Mouse (Mus musculus) heart, postnatal 25 days (tissue): Measurements from ENCODE around the gene Dbp. TPM values are rescaled to one million over a fixed set of nuclear protein-coding genes. Genes with fewer than 3 reads are reported as not detected.

Source experiments
- DNase-seq: peaks from one replicate; pipeline ENCODE4 v3.0.0; 2022; ENCODE audit warnings: low spot score
- intact Hi-C: fragments of 180-260 bp; cut with DNase I; formaldehyde crosslinking; loops from one replicate; pipeline ENCODE4 v1.15.1; 2025
- total RNA-seq, 2 experiments: library from RNA; stranded (reverse); gene quantifications; 2 replicates each; pipeline ENCODE4 v1.2.3; 2021

Dbp gene
- total RNA-seq, 2 experiments from 2014 or later = 13.6 to 153 TPM

GRCm38 (mm10) chr7:45748110-45748509, 43.2 kb downstream of the Dbp start:
- no peak for DNase-seq
- intact Hi-C loops = no loop called here

- intact Hi-C loops = no loop called here
Measured at GRCm38 (mm10) chr7:45749401-45749800, 44.5 kb downstream of the Dbp start.

GRCm38 (mm10) chr7:45750162-45750561, 45.3 kb downstream of the Dbp start:
- DNase-seq = no peak
- intact Hi-C loops = no loop called here

More at GRCm38 (mm10) chr7:45749401-45749800, 44.5 kb downstream of the Dbp start:
- no peak for DNase-seq

- intact Hi-C loops = no loop called here
- no peak for DNase-seq
Measured at GRCm38 (mm10) chr7:45755703-45756102, 50.8 kb downstream of the Dbp start.

- intact Hi-C loops = no loop called here
Measured at GRCm38 (mm10) chr7:45759400-45759799, 54.5 kb downstream of the Dbp start.

More at GRCm38 (mm10) chr7:45759400-45759799, 54.5 kb downstream of the Dbp start:
- DNase-seq = no peak

Other genes starting within 250 kb of the Dbp start
- gene Ftl1, start 245.2 kb upstream of the Dbp start, total RNA-seq = 100 to 1,000 TPM; 210 to 232 TPM
- 10 to 100 TPM; 24.7 to 26.7 TPM for gene Bax, start 238.2 kb upstream of the Dbp start, total RNA-seq
- not detected for gene Tulp2, start 223.2 kb upstream of the Dbp start, total RNA-seq
- 1 to 10 TPM; 4.0 to 5.1 TPM for gene Gm45808, start 218.3 kb upstream of the Dbp start, total RNA-seq
- gene Dhdh, start 216.3 kb upstream of the Dbp start, total RNA-seq = 1 to 10 TPM; 5.9 to 6.7 TPM
- gene Nucb1, start 194.7 kb upstream of the Dbp start, total RNA-seq = 100 to 1,000 TPM; 126 to 129 TPM
- 10 to 100 TPM; 22.7 to 23.9 TPM for gene Ppp1r15a, start 178.8 kb upstream of the Dbp start, total RNA-seq
- gene Plekha4, start 178.8 kb upstream of the Dbp start, total RNA-seq = 1 to 10 TPM; 2.2 to 4.7 TPM
- gene Hsd17b14, start 150.2 kb upstream of the Dbp start, total RNA-seq = under 1 TPM; 0.18 to 0.59 TPM
- 100 to 1,000 TPM; 188 to 200 TPM for gene Bcat2, start 134.9 kb upstream of the Dbp start, total RNA-seq
- not detected for gene Fgf21, start 89.6 kb upstream of the Dbp start, total RNA-seq
- gene Fut1, start 87.8 kb upstream of the Dbp start, total RNA-seq = not detected
- under 1 TPM; 0.21 to 0.39 TPM for gene Izumo1, start 83.3 kb upstream of the Dbp start, total RNA-seq
- gene Rasip1, start 77.6 kb upstream of the Dbp start, total RNA-seq = 10 to 100 TPM; 26.3 to 33.6 TPM
- gene Mamstr, start 65.1 kb upstream of the Dbp start, total RNA-seq = 1 to 10 TPM; 6.0 to 8.4 TPM
- under 1 TPM; 0.47 to 0.78 TPM for gene Fut2, start 38.7 kb upstream of the Dbp start, total RNA-seq
- under 1 TPM; 0.14 to 0.29 TPM for gene Ntn5, start 21.1 kb upstream of the Dbp start, total RNA-seq
- under 1 TPM in 1 of 2 experiments, not detected in 1; 0.16 TPM for gene Sec1, start 10.7 kb upstream of the Dbp start, total RNA-seq
- gene Car11, start 5.2 kb upstream of the Dbp start, total RNA-seq = 1 to 10 TPM; 2.5 to 3.8 TPM
- gene Rpl18, start 10.4 kb downstream of the Dbp start, total RNA-seq = 100 to 1,000 TPM; 507 to 553 TPM
- gene Sphk2, start 12.9 kb downstream of the Dbp start, total RNA-seq = 10 to 100 TPM; 15.8 to 16.7 TPM
- gene Fam83e, start 16.1 kb downstream of the Dbp start, total RNA-seq = under 1 TPM; 0.20 to 0.34 TPM
- not detected for gene Spaca4, start 20.7 kb downstream of the Dbp start, total RNA-seq
- gene Lmtk3, start 78.7 kb downstream of the Dbp start, total RNA-seq = under 1 TPM in 1 of 2 experiments, not detected in 1; 0.14 TPM
- not detected for gene Sult2b1, start 79.6 kb downstream of the Dbp start, total RNA-seq
- 10 to 100 TPM; 63.2 to 65.5 TPM for gene Cyth2, start 109.5 kb downstream of the Dbp start, total RNA-seq
- gene Kcnj14, start 119.7 kb downstream of the Dbp start, total RNA-seq = under 1 TPM; 0.55 to 0.70 TPM
- 10 to 100 TPM in 1 of 2 experiments, 1 to 10 TPM in 1; 10.0 to 11.2 TPM for gene Grwd1, start 125.9 kb downstream of the Dbp start, total RNA-seq
- 100 to 1,000 TPM in 1 of 2 experiments, 10 to 100 TPM in 1; 97.5 to 114 TPM for gene Kdelr1, start 167.7 kb downstream of the Dbp start, total RNA-seq
- under 1 TPM; 0.36 to 0.49 TPM for gene Grin2d, start 173.3 kb downstream of the Dbp start, total RNA-seq
- not detected for gene Syngr4, start 191.6 kb downstream of the Dbp start, total RNA-seq
- gene Tmem143, start 191.9 kb downstream of the Dbp start, total RNA-seq = 100 to 1,000 TPM; 102 to 105 TPM
- gene Emp3, start 216.3 kb downstream of the Dbp start, total RNA-seq = 10 to 100 TPM; 20.9 to 28.7 TPM
- gene Ccdc114, start 219.0 kb downstream of the Dbp start, total RNA-seq = under 1 TPM; 0.68 to 0.75 TPM